Mouse (Mus musculus) midbrain, embryonic 13.5 days (tissue): ENCODE measurements around the gene Rnaseh1. TPM values are rescaled to one million over a fixed set of nuclear protein-coding genes. Genes with fewer than 3 reads are reported as not detected.

Experiments used
- ATAC-seq: fragments of 200-750 bp; cut with Nextera tagmentation; 2 replicates; pipeline ENCODE4 v1.8.0; 2017; ENCODE audit warnings: mild to moderate bottlenecking, moderate TSS enrichment, moderate library complexity
- H3K27ac ChIP-seq: fragments of 300-500 bp; sonication (generic); 2 replicates; pipeline ENCODE4 v1.5.1; 2015; ENCODE audit warnings: inconsistent platforms, mild to moderate bottlenecking, moderate library complexity
- H3K27me3 ChIP-seq: fragments of 300-500 bp; sonication (generic); 2 replicates; pipeline ENCODE4 v1.6.1; 2015; ENCODE audit warnings: mild to moderate bottlenecking, inconsistent platforms
- H3K36me3 ChIP-seq: fragments of 300-500 bp; sonication (generic); 2 replicates; pipeline ENCODE4 v1.6.1; 2015; ENCODE audit warnings: mild to moderate bottlenecking, inconsistent platforms
- H3K4me1 ChIP-seq: fragments of 300-500 bp; sonication (generic); replicated peaks from 2 replicates; pipeline ENCODE4 v1.6.1; 2015; ENCODE audit warnings: inconsistent platforms
- H3K4me2 ChIP-seq: fragments of 300-500 bp; sonication (generic); replicated peaks from 2 replicates; pipeline ENCODE4 v1.6.1; 2015; ENCODE audit warnings: moderate library complexity, mild to moderate bottlenecking, inconsistent platforms
- H3K4me3 ChIP-seq: fragments of 300-500 bp; sonication (generic); replicated peaks from 2 replicates; pipeline ENCODE4 v1.5.1; 2015; ENCODE audit warnings: mild to moderate bottlenecking, inconsistent platforms
- H3K9ac ChIP-seq: fragments of 300-500 bp; sonication (generic); replicated peaks from 2 replicates; pipeline ENCODE4 v1.6.1; 2015; ENCODE audit warnings: mild to moderate bottlenecking, inconsistent platforms
- H3K9me3 ChIP-seq: fragments of 300-500 bp; sonication (generic); 2 replicates; pipeline ENCODE4 v1.6.1; 2016; ENCODE audit warnings: mild to moderate bottlenecking, inconsistent platforms
- WGBS: fragments of 180-500 bp; shearing (Covaris S2); methylation state at CpG from one replicate; pipeline ENCODE4 v1.1.7; 2015; 5-methylcytosine and 5-hydroxymethylcytosine counted together
- polyA plus RNA-seq: library from polyadenylated mRNA; unstranded; fragments of >200 nt; fragmentation: Nextera tagmentation; extraction: Ambion mirVana; gene quantifications from 2 replicates; pipeline ENCODE4 v1.2.1, GENCODE M21; 2015

Rnaseh1 gene
- polyA plus RNA-seq, 1 experiment from 2014 or later: 24.9 TPM

GRCm38 (mm10) chr12:28675121-28675924, 25.9 kb downstream of the Rnaseh1 start, which contains the start of gene Adi1:
TSS of gene Adi1 (plus strand) at chr12:28675231.
- 3% methylated on average over 53 of the region's 53 CpGs for WGBS

GRCm38 (mm10) chr12:28675925-28676209, 26.5 kb downstream of the Rnaseh1 start:
- Histone ChIP-seq H3K4me1 (peaks cover 16% of the 10 kb centered on the region), H3K9me3 (no peaks in the 10 kb centered on the region), H3K27ac (peak overlapping the region; percentile 94), H3K9ac (peak overlapping the region; percentile 71), H3K4me3 (peak overlapping the region; percentile 52), H3K27me3 (no peaks in the 10 kb centered on the region), H3K36me3 (no peaks in the 10 kb centered on the region), H3K4me2 (peak overlapping the region; percentile 59)
- no peak for ATAC-seq
- 75% methylated on average over 5 of the region's 5 CpGs for WGBS

More at GRCm38 (mm10) chr12:28675121-28675924, 25.9 kb downstream of the Rnaseh1 start, which contains the start of gene Adi1:
- peak within 1 kb of the TSS; percentile 52 for H3K4me3 ChIP-seq
- H3K9me3 ChIP-seq: no peaks in the 10 kb centered on the region
- H3K36me3 ChIP-seq: no peaks in the 10 kb centered on the region
- ATAC-seq: peak; percentile 98
- peak within 1 kb of the TSS; percentile 94 for H3K27ac ChIP-seq
- H3K9ac ChIP-seq: peak within 1 kb of the TSS; percentile 71
- H3K27me3 ChIP-seq: no peaks in the 10 kb centered on the region
- H3K4me1 ChIP-seq: peaks cover 16% of the 10 kb centered on the region
- H3K4me2 ChIP-seq: peak within 1 kb of the TSS; percentile 59

GRCm38 (mm10) chr12:28684674-28685073, 35.3 kb downstream of the Rnaseh1 start:
- no peak overlapping the region for H3K9ac ChIP-seq
- ATAC-seq: no peak
- no peaks in the 10 kb centered on the region for H3K9me3 ChIP-seq
- 79% methylated on average over 1 of the region's 1 CpGs for WGBS
- no peak overlapping the region for H3K4me3 ChIP-seq
- no peaks in the 10 kb centered on the region for H3K27me3 ChIP-seq
- H3K4me1 ChIP-seq: peaks cover 5% of the 10 kb centered on the region; the same call in 1 of the 2 replicates
- H3K4me2 ChIP-seq: no peak overlapping the region
- no peak overlapping the region for H3K27ac ChIP-seq
- H3K36me3 ChIP-seq: peaks cover 9% of the 10 kb centered on the region

GRCm38 (mm10) chr12:28685771-28686170, 36.4 kb downstream of the Rnaseh1 start:
- Histone ChIP-seq H3K9me3 (no peaks in the 10 kb centered on the region), H3K27ac (no peak overlapping the region), H3K9ac (no peak overlapping the region), H3K36me3 (peaks cover 19% of the 10 kb centered on the region), H3K27me3 (no peaks in the 10 kb centered on the region), H3K4me1 (peaks cover 5% of the 10 kb centered on the region; the same call in 1 of the 2 replicates), H3K4me3 (no peak overlapping the region), H3K4me2 (no peak overlapping the region)
- WGBS: 74% methylated on average over 3 of the region's 3 CpGs
- no peak for ATAC-seq

GRCm38 (mm10) chr12:28686199-28686879, 36.9 kb downstream of the Rnaseh1 start:
- peaks cover 25% of the 10 kb centered on the region for H3K36me3 ChIP-seq
- H3K9me3 ChIP-seq: no peaks in the 10 kb centered on the region
- peak overlapping the region; percentile 35 for H3K27ac ChIP-seq
- no peaks in the 10 kb centered on the region for H3K27me3 ChIP-seq
- 0 out of 2 replicates have a peak overlapping the region, but pooled peaks have one; percentile 36 for H3K9ac ChIP-seq
- 61% methylated on average over 8 of the region's 8 CpGs for WGBS
- no peak overlapping the region for H3K4me2 ChIP-seq
- no peak for ATAC-seq
- H3K4me1 ChIP-seq: peaks cover 5% of the 10 kb centered on the region; the same call in 1 of the 2 replicates
- H3K4me3 ChIP-seq: no peak overlapping the region

GRCm38 (mm10) chr12:28688996-28689395, 39.6 kb downstream of the Rnaseh1 start:
- WGBS: 58% methylated on average over 6 of the region's 6 CpGs

GRCm38 (mm10) chr12:28690730-28691129, 41.3 kb downstream of the Rnaseh1 start:
- no peak overlapping the region for H3K9ac ChIP-seq
- H3K4me1 ChIP-seq: peaks cover 5% of the 10 kb centered on the region; the same call in 1 of the 2 replicates
- H3K27me3 ChIP-seq: no peaks in the 10 kb centered on the region
- no peak for ATAC-seq
- 95% methylated on average over 7 of the region's 7 CpGs for WGBS
- H3K9me3 ChIP-seq: no peaks in the 10 kb centered on the region
- peaks cover 59% of the 10 kb centered on the region for H3K36me3 ChIP-seq
- H3K4me2 ChIP-seq: no peak overlapping the region
- H3K27ac ChIP-seq: no peak overlapping the region
- H3K4me3 ChIP-seq: no peak overlapping the region

More at GRCm38 (mm10) chr12:28688996-28689395, 39.6 kb downstream of the Rnaseh1 start:
- Histone ChIP-seq H3K4me2 (no peak overlapping the region), H3K36me3 (peaks cover 42% of the 10 kb centered on the region), H3K27ac (no peak overlapping the region), H3K4me3 (no peak overlapping the region), H3K9ac (no peak overlapping the region), H3K4me1 (peaks cover 5% of the 10 kb centered on the region; the same call in 1 of the 2 replicates), H3K9me3 (no peaks in the 10 kb centered on the region), H3K27me3 (no peaks in the 10 kb centered on the region)
- ATAC-seq: no peak

- no peaks in the 10 kb centered on the region for H3K27me3 ChIP-seq
- H3K9me3 ChIP-seq: no peaks in the 10 kb centered on the region
- no peak overlapping the region for H3K9ac ChIP-seq
- H3K36me3 ChIP-seq: peaks cover 69% of the 10 kb centered on the region
- ATAC-seq: no peak
- no peak overlapping the region for H3K4me2 ChIP-seq
- 85% methylated on average over 3 of the region's 3 CpGs for WGBS
- H3K4me3 ChIP-seq: no peak overlapping the region
- 0 out of 2 replicates have a peak, but pooled peaks cover 4% of the 10 kb centered on the region for H3K4me1 ChIP-seq
- no peak overlapping the region for H3K27ac ChIP-seq
These were observed 44.3 kb downstream of the Rnaseh1 start for GRCm38 (mm10) chr12:28693738-28694137.

GRCm38 (mm10) chr12:28694231-28694630, 44.8 kb downstream of the Rnaseh1 start:
- Histone ChIP-seq H3K4me1 (0 out of 2 replicates have a peak, but pooled peaks cover 7% of the 10 kb centered on the region), H3K27me3 (no peaks in the 10 kb centered on the region), H3K9ac (no peak overlapping the region), H3K36me3 (peaks cover 64% of the 10 kb centered on the region), H3K4me2 (no peak overlapping the region), H3K4me3 (no peak overlapping the region), H3K9me3 (no peaks in the 10 kb centered on the region), H3K27ac (no peak overlapping the region)
- WGBS: 88% methylated on average over 2 of the region's 2 CpGs
- no peak for ATAC-seq

- ATAC-seq: no peak
- Histone ChIP-seq H3K9me3 (no peaks in the 10 kb centered on the region), H3K27me3 (no peaks in the 10 kb centered on the region), H3K27ac (no peak overlapping the region), H3K9ac (no peak overlapping the region), H3K4me3 (no peak overlapping the region), H3K4me1 (peaks cover 10% of the 10 kb centered on the region; the same call in 1 of the 2 replicates), H3K36me3 (peaks cover 59% of the 10 kb centered on the region), H3K4me2 (no peak overlapping the region)
- WGBS: 91% methylated on average over 7 of the region's 7 CpGs
These were observed 45.4 kb downstream of the Rnaseh1 start for GRCm38 (mm10) chr12:28694776-28695175.

- Histone ChIP-seq H3K9ac (no peak overlapping the region), H3K9me3 (no peaks in the 10 kb centered on the region), H3K36me3 (peaks cover 36% of the 10 kb centered on the region), H3K27me3 (no peaks in the 10 kb centered on the region), H3K27ac (no peak overlapping the region), H3K4me3 (no peak overlapping the region), H3K4me1 (peaks cover 22% of the 10 kb centered on the region), H3K4me2 (no peak overlapping the region)
- WGBS: 64% methylated on average over 14 of the region's 14 CpGs
- ATAC-seq: no peak
These were observed 48.6 kb downstream of the Rnaseh1 start for GRCm38 (mm10) chr12:28697821-28698595.
